Mouse (Mus musculus): ENCODE measurements around the gene Ripor2.

The Ripor2 gene

GRCm38 (mm10) chr13:24647444-24647843 is 65.5 kb downstream of the Ripor2 start:
- no peak for DNase-seq (ENCODE audit: low spot score in 2 of 2)

GRCm38 (mm10) chr13:24648027-24648426 is 66.0 kb downstream of the Ripor2 start:
- DNase-seq (ENCODE audit: low spot score in 2 of 2): peak; percentile 15 to 51

GRCm38 (mm10) chr13:24648668-24649067 is 66.7 kb downstream of the Ripor2 start:
- no peak for DNase-seq (ENCODE audit: low spot score in 2 of 2)

- no peak for DNase-seq (ENCODE audit: low spot score in 2 of 2)
Measured at GRCm38 (mm10) chr13:24649099-24649498, 67.1 kb downstream of the Ripor2 start.

GRCm38 (mm10) chr13:24651018-24651417 is 69.0 kb downstream of the Ripor2 start:
- DNase-seq (ENCODE audit: low spot score in 2 of 2): no peak

- no peak for DNase-seq (ENCODE audit: low spot score in 2 of 2)
Measured at GRCm38 (mm10) chr13:24654919-24655635, 73.1 kb downstream of the Ripor2 start.

- DNase-seq (ENCODE audit: low spot score in 2 of 2): no peak
Measured at GRCm38 (mm10) chr13:24656719-24657497, 74.9 kb downstream of the Ripor2 start.

- DNase-seq (ENCODE audit: low spot score in 2 of 2): no peak
Measured at GRCm38 (mm10) chr13:24666763-24667162, 84.8 kb downstream of the Ripor2 start.

- DNase-seq (ENCODE audit: low spot score in 2 of 2): no peak
Measured at GRCm38 (mm10) chr13:24668556-24668955, 86.6 kb downstream of the Ripor2 start.

- no peak for DNase-seq (ENCODE audit: low spot score in 2 of 2)
Measured at GRCm38 (mm10) chr13:24670676-24671075, 88.7 kb downstream of the Ripor2 start.

GRCm38 (mm10) chr13:24679027-24679680 is 97.2 kb downstream of the Ripor2 start:
- DNase-seq (ENCODE audit: low spot score in 2 of 2): no peak

- no peak for DNase-seq (ENCODE audit: low spot score in 2 of 2)
Measured at GRCm38 (mm10) chr13:24680951-24681350, 99.0 kb downstream of the Ripor2 start.

GRCm38 (mm10) chr13:24682346-24682745 is 100.4 kb downstream of the Ripor2 start:
- DNase-seq (ENCODE audit: low spot score in 2 of 2): no peak

GRCm38 (mm10) chr13:24684503-24684902 is 102.5 kb downstream of the Ripor2 start:
- no peak for DNase-seq (ENCODE audit: low spot score in 2 of 2)

GRCm38 (mm10) chr13:24685846-24686245 is 103.9 kb downstream of the Ripor2 start:
- DNase-seq (ENCODE audit: low spot score in 2 of 2): no peak

GRCm38 (mm10) chr13:24686705-24687665 is 105.0 kb downstream of the Ripor2 start:
- DNase-seq (ENCODE audit: low spot score in 2 of 2): peak; percentile 80 to 91

- DNase-seq (ENCODE audit: low spot score in 2 of 2): no peak
Measured at GRCm38 (mm10) chr13:24693312-24693711, 111.3 kb downstream of the Ripor2 start.

- no peak for DNase-seq (ENCODE audit: low spot score in 2 of 2)
Measured at GRCm38 (mm10) chr13:24698746-24699145, 116.8 kb downstream of the Ripor2 start.

- DNase-seq (ENCODE audit: low spot score in 2 of 2): no peak
Measured at GRCm38 (mm10) chr13:24702128-24702527, 120.1 kb downstream of the Ripor2 start.

- DNase-seq (ENCODE audit: low spot score in 2 of 2): no peak
Measured at GRCm38 (mm10) chr13:24709656-24710396, 127.8 kb downstream of the Ripor2 start.

GRCm38 (mm10) chr13:24710968-24711367 is 129.0 kb downstream of the Ripor2 start:
- no peak for DNase-seq (ENCODE audit: low spot score in 2 of 2)

Measured in frontal cortex, postnatal 36 days (tissue).